Mouse (Mus musculus): Measurements from ENCODE around the gene Gm26920. TPM values are rescaled to one million over a fixed set of nuclear protein-coding genes. Genes with fewer than 3 reads are reported as not detected.

The Gm26920 gene
- total RNA-seq (2023): not detected

GRCm38 (mm10) chr7:30090092-30090969 is at the start of gene Gm26920, which contains the start of gene Zfp566:
TSS of gene Gm26920 (minus strand) at chr7:30090410.
TSS of gene Zfp566 (minus strand) at chr7:30090527.

GRCm38 (mm10) chr7:30121308-30122187 is 31.3 kb upstream of the Gm26920 start, which contains the start of gene Zfp382:
TSS of gene Zfp382 (plus strand) at chr7:30121942.

GRCm38 (mm10) chr7:30094646-30095429 is 4.6 kb upstream of the Gm26920 start, which contains the start of gene Zfp260:
TSS of gene Zfp260 (plus strand) at chr7:30094777.

GRCm38 (mm10) chr7:30072146-30073028 is 17.8 kb downstream of the Gm26920 start, which contains the start of gene Zfp82:
TSS of gene Zfp82 (minus strand) at chr7:30072900.

GRCm38 (mm10) chr7:30050882-30051548 is 39.2 kb downstream of the Gm26920 start, which contains the start of gene Zfp14:
TSS of gene Zfp14 (minus strand) at chr7:30051380.

Other genes with a start within 250 kb of the Gm26920 start
- 8.1 TPM for gene Zfp940, start 236.7 kb downstream of the Gm26920 start, total RNA-seq (2023)
- gene Zfp420, start 230.4 kb downstream of the Gm26920 start, total RNA-seq (2023): 22.0 TPM
- 6.3 TPM for gene Zfp27, start 183.8 kb downstream of the Gm26920 start, total RNA-seq (2023)
- gene Zfp383, start 182.2 kb downstream of the Gm26920 start, total RNA-seq (2023): 1.6 TPM
- 8.1 TPM for gene Zfp74, start 136.3 kb downstream of the Gm26920 start, total RNA-seq (2023)
- gene Zfp568, start 106.5 kb downstream of the Gm26920 start, total RNA-seq (2023): 12.8 TPM
- 2.0 TPM for gene Zfp14, start 39.0 kb downstream of the Gm26920 start, total RNA-seq (2023)
- 4.0 TPM for gene Zfp82, start 17.5 kb downstream of the Gm26920 start, total RNA-seq (2023)
- 9.0 TPM for gene Zfp566, start 117 bp upstream of the Gm26920 start, total RNA-seq (2023)
- 55.2 TPM for gene Zfp260, start 4.4 kb upstream of the Gm26920 start, total RNA-seq (2023)
- 5.2 TPM for gene Zfp382, start 31.5 kb upstream of the Gm26920 start, total RNA-seq (2023)
- gene Zfp146, start 79.3 kb upstream of the Gm26920 start, total RNA-seq (2023): 41.9 TPM
- not detected for gene Cox7a1, start 93.7 kb upstream of the Gm26920 start, total RNA-seq (2023)
- gene Capns1, start 108.4 kb upstream of the Gm26920 start, total RNA-seq (2023): 123 TPM
- gene Polr2i, start 141.5 kb upstream of the Gm26920 start, total RNA-seq (2023): 23.6 TPM
- gene Tbcb, start 141.9 kb upstream of the Gm26920 start, total RNA-seq (2023): 25.8 TPM
- not detected for gene Ovol3, start 145.3 kb upstream of the Gm26920 start, total RNA-seq (2023)
- gene Thap8, start 189.7 kb upstream of the Gm26920 start, total RNA-seq (2023): 0.64 TPM
- 5.8 TPM for gene Wdr62, start 190.0 kb upstream of the Gm26920 start, total RNA-seq (2023)
- 0.53 TPM for gene Clip3, start 201.3 kb upstream of the Gm26920 start, total RNA-seq (2023)
- gene Alkbh6, start 218.3 kb upstream of the Gm26920 start, total RNA-seq (2023): 64.0 TPM
- gene Syne4, start 224.4 kb upstream of the Gm26920 start, total RNA-seq (2023): 6.4 TPM
- gene E130208F15Rik, start 231.3 kb upstream of the Gm26920 start, total RNA-seq (2023): 5.8 TPM
- 14.3 TPM for gene Sdhaf1, start 233.5 kb upstream of the Gm26920 start, total RNA-seq (2023)